Mouse (Mus musculus) cerebral cortex, adult 2 months (tissue): ENCODE measurements around the gene Gdap1l1.

ENCODE experiments used
- WGBS: fragments of 180-500 bp; shearing (Covaris S2); methylation state at CpG from one replicate; pipeline ENCODE4 v1.1.7; 2018; 5-methylcytosine and 5-hydroxymethylcytosine counted together

The Gdap1l1 gene

GRCm38 (mm10) chr2:163424597-163424996 is 13.7 kb upstream of the Gdap1l1 start, which contains the start of gene Oser1:
Gene Oser1 (minus strand): TSS chr2:163424697.
- 82% methylated on average over 6 of the region's 6 CpGs for WGBS

GRCm38 (mm10) chr2:163428346-163429011 is 9.8 kb upstream of the Gdap1l1 start:
- WGBS = 69% methylated on average over 4 of the region's 4 CpGs

GRCm38 (mm10) chr2:163431289-163431688 is 7.0 kb upstream of the Gdap1l1 start:
- 86% methylated on average over 9 of the region's 9 CpGs for WGBS

DNA sequence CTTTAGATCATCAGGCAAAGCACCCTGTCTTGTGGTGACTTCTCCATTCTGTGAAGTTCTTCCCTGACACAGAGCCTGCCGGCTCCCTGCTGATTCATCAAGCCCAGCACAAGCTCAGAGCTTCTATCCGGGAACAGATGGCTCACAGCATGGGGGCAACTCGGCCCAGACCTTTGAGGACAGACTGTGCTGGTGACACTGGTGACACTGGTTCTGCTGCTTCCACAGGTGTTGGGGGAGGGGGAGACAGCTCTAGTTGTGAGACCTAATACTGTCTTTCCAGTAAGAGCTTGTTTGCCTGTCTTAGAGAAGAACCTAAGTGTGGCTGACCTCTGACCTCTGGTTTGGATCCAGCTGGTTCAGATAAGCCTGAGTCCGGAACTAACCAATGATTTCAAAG is 4.3 kb upstream of the Gdap1l1 start:
- WGBS = 35% methylated on average over 4 of the region's 4 CpGs

GRCm38 (mm10) chr2:163437800-163438199 is 476 bp upstream of the Gdap1l1 start:
- WGBS = 26% methylated on average over 4 of the region's 4 CpGs

- 2% methylated on average over 30 of the region's 30 CpGs for WGBS
These were observed 559 bp downstream of the Gdap1l1 start for GRCm38 (mm10) chr2:163438619-163439451.

GRCm38 (mm10) chr2:163439488-163439887 is 1.2 kb downstream of the Gdap1l1 start:
- WGBS = 62% methylated on average over 1 of the region's 1 CpGs

DNA sequence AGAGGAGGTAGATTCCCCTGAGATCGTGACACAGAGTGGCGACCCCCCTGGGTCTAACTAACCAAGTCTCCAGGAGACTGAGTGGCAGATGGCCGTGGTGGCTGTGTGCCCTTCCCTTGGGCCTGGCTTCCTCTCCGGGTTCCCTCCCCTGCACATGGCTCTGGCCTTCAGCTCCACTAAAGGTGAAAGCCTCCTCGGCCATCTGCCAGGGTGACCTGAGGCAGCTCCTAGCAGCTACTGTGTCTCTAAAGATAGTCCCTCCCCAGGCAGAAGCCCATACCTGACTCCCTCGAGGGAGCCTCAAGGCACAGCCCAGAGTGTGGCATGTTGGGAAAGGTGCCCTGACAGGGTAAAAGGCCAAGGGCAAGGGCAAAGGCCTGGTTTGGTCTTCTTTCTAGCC is 5.3 kb downstream of the Gdap1l1 start:
- WGBS = 54% methylated on average over 6 of the region's 6 CpGs

DNA sequence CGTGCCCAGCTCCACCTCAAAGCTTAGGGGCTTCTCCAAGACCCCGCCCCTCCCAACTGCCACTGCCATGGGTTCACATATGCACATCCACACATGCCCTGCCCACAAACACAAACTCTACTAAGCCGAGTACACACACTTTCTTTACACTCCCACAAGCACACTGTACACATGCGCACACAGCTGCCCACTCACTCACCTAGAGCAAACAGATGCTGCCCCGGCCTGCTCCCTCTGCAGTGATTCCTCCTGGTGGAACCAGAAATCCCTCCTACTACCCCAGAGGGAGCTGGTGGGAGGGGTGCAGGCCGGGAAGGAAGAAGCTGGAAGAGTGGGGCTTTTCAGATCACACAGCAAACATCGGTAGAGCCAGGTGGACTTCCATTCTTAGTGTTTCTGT is 5.7 kb downstream of the Gdap1l1 start:
- 48% methylated on average over 7 of the region's 7 CpGs for WGBS

GRCm38 (mm10) chr2:163447375-163447774 is 9.1 kb downstream of the Gdap1l1 start:
- 60% methylated on average over 12 of the region's 12 CpGs for WGBS

GRCm38 (mm10) chr2:163449276-163449675 is 11.0 kb downstream of the Gdap1l1 start:
- 68% methylated on average over 3 of the region's 3 CpGs for WGBS

- WGBS = 37% methylated on average over 6 of the region's 6 CpGs
These were observed 12.5 kb downstream of the Gdap1l1 start for GRCm38 (mm10) chr2:163450668-163451295.

DNA sequence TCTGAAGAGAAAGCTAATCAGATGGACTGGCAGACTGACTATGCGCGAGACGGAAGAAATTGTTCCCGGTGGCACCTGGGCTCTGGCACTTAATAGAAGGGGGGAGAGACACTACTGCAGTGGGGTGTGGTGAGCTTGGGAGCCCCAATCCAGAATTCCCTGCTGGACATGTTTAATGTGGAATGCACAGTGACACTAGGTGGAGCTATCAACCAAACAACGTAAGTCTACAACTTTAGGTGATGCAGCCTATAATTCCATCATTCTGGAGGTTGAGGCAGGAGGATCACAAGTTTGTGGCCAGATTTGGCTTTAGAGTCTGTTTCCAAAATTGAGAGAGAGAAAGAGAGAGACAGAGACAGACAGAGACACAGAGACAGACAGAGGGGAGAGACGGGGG is 14.5 kb downstream of the Gdap1l1 start:
- WGBS = 83% methylated on average over 6 of the region's 6 CpGs

DNA sequence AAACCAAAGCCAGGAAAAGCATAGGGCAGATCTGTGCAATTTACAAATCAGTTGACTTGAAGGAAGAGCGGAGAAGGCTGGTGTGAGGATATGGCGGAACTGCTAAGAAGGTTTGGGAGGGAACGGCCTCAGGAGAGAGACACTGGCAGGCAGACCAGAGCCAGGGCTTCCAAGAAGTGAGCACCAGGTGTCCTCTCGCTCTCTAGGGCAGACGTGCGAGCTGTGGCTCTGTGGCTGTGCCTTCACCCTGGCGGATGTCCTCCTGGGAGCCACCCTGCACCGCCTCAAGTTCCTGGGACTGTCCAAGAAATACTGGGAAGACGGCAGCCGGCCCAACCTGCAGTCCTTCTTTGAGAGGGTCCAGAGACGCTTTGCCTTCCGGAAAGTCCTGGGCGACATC is 15.1 kb downstream of the Gdap1l1 start:
- WGBS = 92% methylated on average over 13 of the region's 13 CpGs

- WGBS = 46% methylated on average over 27 of the region's 27 CpGs
These were observed 20.4 kb downstream of the Gdap1l1 start for GRCm38 (mm10) chr2:163458539-163459265.

GRCm38 (mm10) chr2:163459380-163459779 is 21.1 kb downstream of the Gdap1l1 start:
- 39% methylated on average over 10 of the region's 10 CpGs for WGBS

- 91% methylated on average over 8 of the region's 8 CpGs for WGBS
These were observed 22.3 kb downstream of the Gdap1l1 start for GRCm38 (mm10) chr2:163460622-163461021.

- 95% methylated on average over 9 of the region's 9 CpGs for WGBS
These were observed 23.0 kb downstream of the Gdap1l1 start for GRCm38 (mm10) chr2:163461307-163461706.

DNA sequence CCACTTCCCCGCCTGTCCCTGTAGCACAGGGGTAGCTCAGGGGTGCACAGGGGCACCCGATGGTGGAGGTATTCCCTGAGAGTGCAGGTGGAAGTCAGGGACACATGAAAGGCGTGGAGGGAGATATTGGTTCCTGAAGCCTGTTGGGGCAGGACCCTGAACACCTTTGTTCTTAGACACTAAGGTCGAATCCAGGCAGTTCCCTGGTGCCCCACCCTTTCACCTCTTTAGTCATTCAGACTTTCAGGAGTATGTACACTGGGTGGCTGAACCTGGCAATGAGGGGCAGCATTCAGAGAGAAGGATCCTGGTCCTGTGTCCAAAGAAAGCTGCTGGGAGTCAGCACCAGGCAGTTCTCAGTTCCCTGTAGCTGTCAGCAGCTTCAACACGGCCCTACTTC is 24.1 kb downstream of the Gdap1l1 start:
- 93% methylated on average over 5 of the region's 5 CpGs for WGBS

DNA sequence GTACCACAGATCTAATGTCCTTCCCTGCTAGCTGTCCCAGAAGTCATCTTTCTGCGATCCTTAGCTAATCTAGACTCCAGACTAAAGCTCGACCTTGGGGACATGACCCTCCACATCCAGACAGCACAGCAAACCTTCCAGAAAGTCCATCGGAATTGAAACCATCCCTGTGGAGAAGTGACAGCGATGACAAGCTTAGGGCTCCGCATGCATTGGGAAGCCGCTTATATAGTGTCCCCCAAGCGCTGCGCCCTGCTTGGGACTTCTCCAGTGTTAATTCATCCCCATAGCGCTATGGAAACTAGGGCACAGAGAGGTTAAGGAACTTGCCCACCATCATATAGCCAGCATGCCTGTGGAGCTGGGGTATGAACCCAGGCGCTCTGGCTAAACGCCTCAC is 24.5 kb downstream of the Gdap1l1 start:
- 86% methylated on average over 11 of the region's 11 CpGs for WGBS

- WGBS = 81% methylated on average over 10 of the region's 10 CpGs
These were observed 25.0 kb downstream of the Gdap1l1 start for GRCm38 (mm10) chr2:163463251-163463769.

DNA sequence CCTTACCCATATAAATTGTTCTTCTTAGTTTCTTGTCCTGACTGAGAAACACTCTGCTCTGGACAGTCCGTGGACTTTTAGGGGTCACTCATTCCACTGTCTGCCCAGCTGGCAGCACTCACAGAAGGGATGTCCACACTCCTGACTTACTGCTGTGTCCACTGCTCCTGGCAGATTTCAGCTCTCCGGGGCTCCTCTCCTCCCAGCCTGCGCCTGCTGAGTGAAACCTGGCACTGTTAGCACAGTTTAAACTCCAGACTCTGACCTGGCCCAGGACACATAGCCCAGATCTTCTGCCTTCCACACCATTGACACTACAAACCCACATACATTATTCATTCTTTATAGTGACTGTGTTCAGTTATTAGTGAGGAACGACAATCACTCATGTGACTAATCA is 25.7 kb downstream of the Gdap1l1 start:
- 75% methylated on average over 4 of the region's 4 CpGs for WGBS
